Mouse (Mus musculus): ENCODE data around the gene Glt1d1.

DNA sequence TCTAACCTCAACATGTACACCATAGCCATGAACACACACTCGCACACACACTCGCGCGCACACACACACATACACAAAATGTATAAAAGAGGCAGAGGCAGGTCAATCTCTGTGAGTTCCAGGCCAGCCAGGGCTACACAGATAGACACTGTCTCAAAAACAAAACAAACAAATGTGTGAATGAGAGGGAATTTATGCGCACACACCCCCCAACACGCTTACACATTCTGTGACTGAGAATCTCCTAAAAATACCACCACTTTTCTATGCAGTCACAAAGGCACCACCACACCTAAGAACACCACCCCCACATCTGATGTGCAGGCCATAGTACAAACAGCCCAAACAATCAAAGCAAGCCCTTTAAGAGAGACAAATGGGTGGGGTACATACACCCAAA lies 19.7 kb upstream of the Glt1d1 start:
- no peak for TF ChIP-seq CTCF (IDR thresholded peaks at IDR 0.05; ENCODE audit: low read depth)
- no peak for TF ChIP-seq EP300 (optimal IDR thresholded peaks at IDR 0.05)
